Mouse (Mus musculus) forebrain, embryonic 10.5 days (tissue): ENCODE results near the gene Jade3. TPM values are rescaled to one million over a fixed set of nuclear protein-coding genes. Genes with fewer than 3 reads are reported as not detected.

Source experiments
- DNase-seq: peaks from one replicate; pipeline ENCODE4 v3.0.0-alpha.2; 2017; ENCODE audit warnings: low spot score; ENCODE audit errors: extremely low spot score
- H3K27ac ChIP-seq: fragments of 300-500 bp; sonication (generic); 2 replicates; pipeline ENCODE4 v1.5.1; 2016; ENCODE audit warnings: mild to moderate bottlenecking
- H3K27me3 ChIP-seq: fragments of 300-500 bp; sonication (generic); 2 replicates; pipeline ENCODE4 v1.6.1; 2016; ENCODE audit warnings: mild to moderate bottlenecking; ENCODE audit not compliant: poor library complexity, severe bottlenecking
- H3K36me3 ChIP-seq: fragments of 300-500 bp; sonication (generic); replicated peaks from 2 replicates; pipeline ENCODE4 v1.6.1; 2016; ENCODE audit warnings: mild to moderate bottlenecking, moderate library complexity
- H3K4me1 ChIP-seq: fragments of 300-500 bp; sonication (generic); 2 replicates; pipeline ENCODE4 v1.6.1; 2016
- H3K4me3 ChIP-seq: fragments of 300-500 bp; sonication (generic); 2 replicates; pipeline ENCODE4 v1.5.1; 2016; ENCODE audit warnings: mild to moderate bottlenecking, moderate library complexity
- H3K9me3 ChIP-seq: fragments of 300-500 bp; sonication (generic); 2 replicates; pipeline ENCODE4 v1.6.1; 2016; ENCODE audit warnings: mild to moderate bottlenecking, moderate library complexity
- WGBS: fragments of 180-500 bp; shearing (Covaris S2); methylation state at CpG from one replicate; pipeline ENCODE4 v1.1.7; 2016; 5-methylcytosine and 5-hydroxymethylcytosine counted together
- polyA plus RNA-seq: library from polyadenylated mRNA; unstranded; fragments of >200 nt; fragmentation: Nextera tagmentation; extraction: Ambion mirVana; gene quantifications from 2 replicates; pipeline ENCODE4 v1.2.1, GENCODE M21; 2016

The Jade3 gene
- polyA plus RNA-seq, 1 experiment from 2014 or later = 11.3 TPM

DNA sequence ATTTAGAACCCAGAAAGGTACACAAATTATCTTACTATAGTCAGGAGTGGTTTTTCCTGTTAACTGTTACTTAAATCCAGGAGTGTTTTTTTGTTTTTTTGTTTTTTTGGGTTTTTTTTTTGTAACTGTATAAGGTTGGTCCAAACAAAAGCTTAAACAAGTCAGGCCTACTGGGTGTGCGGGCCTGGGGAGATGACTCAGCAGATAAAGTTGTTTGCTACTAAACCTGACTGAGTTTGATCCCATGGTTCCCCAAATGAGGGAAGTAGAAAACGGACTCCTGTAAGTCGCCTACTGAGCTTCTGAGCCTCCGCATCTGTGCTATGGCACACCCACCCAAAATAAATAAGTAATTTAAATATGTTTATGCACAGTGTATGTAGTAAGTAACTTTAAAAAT lies 6.0 kb upstream of the Jade3 start:
- Histone ChIP-seq H3K27ac (no peak overlapping the region), H3K36me3 (no peaks in the 10 kb centered on the region), H3K4me1 (no peaks in the 10 kb centered on the region), H3K9me3 (no peaks in the 10 kb centered on the region), H3K4me3 (no peak overlapping the region), H3K27me3 (no peaks in the 10 kb centered on the region)
- DNase-seq = no peak
- 86% methylated on average over 4 of the region's 4 CpGs for WGBS

DNA sequence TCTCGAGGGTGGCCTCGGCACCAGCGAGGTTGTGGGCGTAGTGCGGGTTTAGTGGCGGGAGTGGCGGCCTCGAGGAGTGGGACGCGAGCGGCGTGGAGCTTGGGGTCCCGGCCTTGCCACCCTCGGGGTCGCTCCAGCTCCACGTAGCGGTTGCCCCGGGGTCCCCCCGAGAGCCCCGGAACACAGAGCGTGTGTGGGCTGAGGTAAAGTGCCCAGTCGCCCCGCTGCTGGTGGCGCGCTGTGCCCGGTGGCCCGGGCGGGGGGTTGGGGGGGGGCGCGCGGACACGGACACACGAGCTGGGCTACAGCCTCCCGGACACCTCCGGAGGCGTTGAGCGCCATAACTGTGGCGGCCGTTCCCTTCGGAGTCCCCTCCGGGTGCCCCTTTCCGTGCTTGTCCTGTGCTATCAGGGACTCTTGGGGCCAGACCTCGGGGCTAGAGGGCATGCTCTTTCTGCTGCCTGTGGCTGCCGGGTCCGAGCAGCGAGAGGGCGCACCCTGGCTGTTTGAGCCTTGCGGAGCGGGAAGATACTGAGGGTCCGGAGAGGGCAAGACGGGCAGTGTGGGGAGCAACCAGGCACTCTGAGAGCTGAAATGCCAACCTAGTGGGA lies 456 bp downstream of the Jade3 start:
- peaks cover 8% of the 10 kb centered on the region for H3K9me3 ChIP-seq
- H3K4me3 ChIP-seq = peak overlapping the region; percentile 70
- H3K27me3 ChIP-seq = no peaks in the 10 kb centered on the region
- H3K27ac ChIP-seq = peak overlapping the region; percentile 92
- DNase-seq = peak; percentile 26
- H3K36me3 ChIP-seq = peaks cover 20% of the 10 kb centered on the region
- WGBS = 16% methylated on average over 46 of the region's 51 CpGs
- peaks cover 7% of the 10 kb centered on the region; the same call in 1 of the 2 replicates for H3K4me1 ChIP-seq

- Histone ChIP-seq H3K27ac (no peak overlapping the region), H3K36me3 (peaks cover 9% of the 10 kb centered on the region; the same call in 1 of the 2 replicates), H3K4me3 (no peak overlapping the region), H3K4me1 (no peaks in the 10 kb centered on the region), H3K27me3 (no peaks in the 10 kb centered on the region), H3K9me3 (no peaks in the 10 kb centered on the region)
- DNase-seq = no peak
- WGBS = 80% methylated on average over 2 of the region's 2 CpGs
These were observed 57.7 kb downstream of the Jade3 start for GRCm38 (mm10) chrX:20483213-20483612.

DNA sequence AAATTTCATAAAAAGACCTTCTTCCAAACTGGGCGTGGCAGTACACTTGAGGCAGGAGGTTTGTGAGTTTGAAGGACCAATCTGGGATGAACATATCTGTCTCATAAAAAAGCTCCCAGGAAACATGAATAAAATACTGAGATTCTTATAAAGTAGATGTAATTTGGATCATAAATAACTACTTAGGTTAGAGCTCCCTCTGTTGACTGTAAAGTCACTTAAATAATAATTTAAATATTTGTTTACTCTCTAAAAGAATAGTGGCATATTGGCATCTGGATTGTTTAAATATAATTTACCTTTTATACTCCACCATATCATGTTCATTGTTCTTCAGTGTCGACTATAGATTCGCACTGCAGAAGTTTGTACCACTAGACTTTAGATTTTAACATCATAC lies 72.2 kb downstream of the Jade3 start:
- no peak overlapping the region for H3K27ac ChIP-seq
- no peak overlapping the region for H3K4me3 ChIP-seq
- H3K9me3 ChIP-seq = no peaks in the 10 kb centered on the region
- H3K4me1 ChIP-seq = no peaks in the 10 kb centered on the region
- no peak for DNase-seq
- 94% methylated on average over 3 of the region's 3 CpGs for WGBS
- no peaks in the 10 kb centered on the region for H3K27me3 ChIP-seq
- peaks cover 23% of the 10 kb centered on the region for H3K36me3 ChIP-seq

DNA sequence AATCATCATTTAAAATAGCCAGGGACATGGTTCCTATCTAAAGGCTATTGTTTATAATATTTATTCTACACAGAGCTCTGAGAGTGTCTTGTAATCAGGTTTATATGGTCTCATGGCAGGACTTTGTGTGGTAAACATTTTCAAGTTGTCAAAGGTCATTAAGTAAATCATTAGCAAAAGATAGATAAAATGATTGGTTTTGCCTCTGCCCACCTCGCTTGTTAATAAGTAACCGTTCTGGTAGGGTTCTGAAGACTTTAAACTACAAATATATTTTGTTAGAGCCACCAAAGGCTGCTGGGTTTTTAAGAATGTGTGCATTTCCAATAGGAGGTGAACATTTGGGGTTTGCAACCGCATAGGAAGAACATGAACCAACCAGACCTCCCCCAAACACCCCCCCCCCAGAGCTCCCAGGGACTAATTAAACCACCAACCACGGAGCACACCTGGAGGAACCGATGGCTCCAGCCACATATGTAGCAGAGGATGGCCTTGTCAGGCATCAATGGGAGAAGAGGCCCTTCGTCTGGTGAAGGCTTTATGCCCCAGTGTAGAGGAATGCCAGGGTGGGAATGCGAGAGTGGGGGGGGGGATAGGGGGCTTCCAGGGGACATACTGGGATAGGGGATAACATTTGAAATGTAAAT lies 94.9 kb downstream of the Jade3 start:
- DNase-seq = no peak
- WGBS = 86% methylated on average over 7 of the region's 7 CpGs
- H3K4me1 ChIP-seq = no peaks in the 10 kb centered on the region
- no peaks in the 10 kb centered on the region for H3K9me3 ChIP-seq
- no peaks in the 10 kb centered on the region for H3K27me3 ChIP-seq
- H3K4me3 ChIP-seq = no peak overlapping the region
- H3K36me3 ChIP-seq = peaks cover 24% of the 10 kb centered on the region
- no peak overlapping the region for H3K27ac ChIP-seq

GRCm38 (mm10) chrX:20521578-20521977 lies 96.1 kb downstream of the Jade3 start:
- peaks cover 14% of the 10 kb centered on the region for H3K36me3 ChIP-seq
- no peak for DNase-seq
- H3K27me3 ChIP-seq = no peaks in the 10 kb centered on the region
- H3K4me3 ChIP-seq = no peak overlapping the region
- no peaks in the 10 kb centered on the region for H3K9me3 ChIP-seq
- no peak overlapping the region for H3K27ac ChIP-seq
- no peaks in the 10 kb centered on the region for H3K4me1 ChIP-seq

DNA sequence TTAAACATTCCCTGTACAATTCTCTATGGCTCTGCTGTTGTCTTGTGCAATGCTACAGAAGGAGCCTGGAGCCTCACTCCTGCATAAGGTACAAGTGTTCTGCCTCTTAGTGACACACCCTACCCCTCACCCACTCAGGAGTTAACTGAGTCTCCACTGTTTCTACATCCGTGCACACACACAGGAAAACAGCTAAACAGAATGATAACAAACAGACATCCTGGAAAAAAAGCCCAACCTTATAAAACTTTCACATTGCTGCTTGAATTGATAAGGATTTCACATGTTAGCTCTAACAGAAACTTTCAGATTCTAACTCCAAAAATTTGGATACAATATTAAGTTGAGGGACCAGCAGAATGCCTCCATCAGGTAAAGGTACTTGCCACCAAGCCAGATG lies 107.1 kb downstream of the Jade3 start:
- H3K4me3 ChIP-seq = no peak overlapping the region
- no peak overlapping the region for H3K27ac ChIP-seq
- no peaks in the 10 kb centered on the region for H3K36me3 ChIP-seq
- no peaks in the 10 kb centered on the region for H3K27me3 ChIP-seq
- no peak for DNase-seq
- WGBS = 70% methylated on average over 1 of the region's 1 CpGs
- H3K4me1 ChIP-seq = no peaks in the 10 kb centered on the region
- no peaks in the 10 kb centered on the region for H3K9me3 ChIP-seq

DNA sequence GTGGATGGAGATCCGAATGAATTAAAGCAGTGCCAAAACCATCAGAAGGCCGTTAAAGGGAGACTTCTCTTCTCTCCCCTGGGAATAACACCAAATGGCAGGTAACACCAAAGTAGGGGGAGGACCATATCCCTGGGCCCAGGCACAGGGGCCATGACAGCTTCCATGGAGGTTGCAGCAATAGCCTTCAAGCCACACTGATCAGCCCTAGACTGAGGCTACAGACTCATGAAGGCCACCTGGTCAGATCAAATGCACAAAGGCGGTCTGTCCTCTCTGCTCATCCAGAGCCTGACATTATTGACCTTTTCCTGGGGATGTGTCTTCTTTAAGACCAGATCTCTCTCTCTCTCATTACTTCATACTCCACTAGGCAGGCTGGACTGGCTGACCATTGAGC lies 118.4 kb downstream of the Jade3 start:
- H3K27ac ChIP-seq = no peak overlapping the region
- DNase-seq = no peak
- H3K4me1 ChIP-seq = peaks cover 7% of the 10 kb centered on the region; the same call in 1 of the 2 replicates
- no peaks in the 10 kb centered on the region for H3K27me3 ChIP-seq
- no peak overlapping the region for H3K4me3 ChIP-seq
- H3K9me3 ChIP-seq = no peaks in the 10 kb centered on the region
- 94% methylated on average over 3 of the region's 3 CpGs for WGBS
- no peaks in the 10 kb centered on the region for H3K36me3 ChIP-seq

DNA sequence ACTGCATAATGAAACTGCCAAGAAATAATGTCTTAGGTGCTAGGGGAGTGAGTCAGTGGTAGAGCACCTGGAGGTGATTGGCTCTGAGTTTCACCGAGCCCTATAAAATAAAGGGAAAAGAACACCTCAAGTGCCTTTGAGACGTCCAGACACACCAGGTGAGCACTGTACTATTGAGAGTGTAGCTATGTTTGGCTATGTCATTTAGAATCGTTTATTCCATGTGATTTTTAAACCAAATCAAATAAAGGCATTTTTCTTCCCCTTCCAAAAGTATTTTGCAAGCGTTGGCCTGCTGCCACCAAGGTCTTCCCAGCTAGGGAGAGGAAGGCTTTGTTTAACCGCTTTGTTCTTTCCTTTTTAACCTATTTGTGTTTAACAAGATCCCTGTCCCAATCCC lies 122.1 kb downstream of the Jade3 start:
- H3K36me3 ChIP-seq = no peaks in the 10 kb centered on the region
- no peak for DNase-seq
- peak overlapping the region; percentile 47; the same call in 1 of the 2 replicates for H3K4me3 ChIP-seq
- WGBS = 61% methylated on average over 5 of the region's 5 CpGs
- no peaks in the 10 kb centered on the region for H3K27me3 ChIP-seq
- H3K27ac ChIP-seq = no peak overlapping the region
- H3K9me3 ChIP-seq = no peaks in the 10 kb centered on the region
- H3K4me1 ChIP-seq = peaks cover 7% of the 10 kb centered on the region; the same call in 1 of the 2 replicates

- 15% methylated on average over 24 of the region's 24 CpGs for WGBS
- Histone ChIP-seq H3K27ac (peak overlapping the region; percentile 68), H3K4me3 (peak overlapping the region; percentile 47)
These were observed 122.8 kb downstream of the Jade3 start for GRCm38 (mm10) chrX:20548011-20548879.

GRCm38 (mm10) chrX:20548880-20549440 lies 123.5 kb downstream of the Jade3 start:
- H3K4me3 ChIP-seq = peak overlapping the region; percentile 47; the same call in 1 of the 2 replicates

More at GRCm38 (mm10) chrX:20548011-20548879, 122.8 kb downstream of the Jade3 start:
- Histone ChIP-seq H3K36me3 (no peaks in the 10 kb centered on the region), H3K9me3 (no peaks in the 10 kb centered on the region), H3K4me1 (peaks cover 7% of the 10 kb centered on the region; the same call in 1 of the 2 replicates), H3K27me3 (no peaks in the 10 kb centered on the region)
- DNase-seq = peak; percentile 14

DNA sequence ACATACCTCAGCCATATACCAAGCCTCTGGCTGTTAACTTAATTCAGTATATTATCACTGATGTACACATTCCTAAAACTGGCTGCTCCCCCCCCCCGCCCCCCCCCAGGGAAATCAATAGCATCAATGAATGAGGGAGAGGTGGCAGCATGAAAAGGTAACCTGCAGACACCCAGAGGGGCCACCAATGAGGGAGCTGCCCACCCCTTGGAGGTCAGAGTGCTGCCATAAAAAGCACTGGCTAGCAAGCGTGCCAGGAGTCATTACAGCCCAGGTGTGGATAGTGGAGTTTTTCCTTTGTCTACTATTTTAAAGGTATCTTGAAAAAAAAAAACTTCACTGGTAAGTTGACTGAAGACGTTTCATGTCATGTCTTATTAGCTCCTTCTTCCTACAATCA lies 124.0 kb downstream of the Jade3 start, which contains the start of gene Rgn:
TSS of gene Rgn (plus strand) at position 256 of the 400 bp plus-strand sequence.
- H3K27me3 ChIP-seq = no peaks in the 10 kb centered on the region
- H3K9me3 ChIP-seq = no peaks in the 10 kb centered on the region
- H3K36me3 ChIP-seq = no peaks in the 10 kb centered on the region
- H3K27ac ChIP-seq = no peak within 1 kb of the TSS
- H3K4me1 ChIP-seq = peaks cover 7% of the 10 kb centered on the region; the same call in 1 of the 2 replicates
- peak within 1 kb of the TSS; percentile 47 for H3K4me3 ChIP-seq
- 73% methylated on average over 3 of the region's 3 CpGs for WGBS
- DNase-seq = no peak

More at GRCm38 (mm10) chrX:20548880-20549440, 123.5 kb downstream of the Jade3 start:
- Histone ChIP-seq H3K4me1 (peaks cover 7% of the 10 kb centered on the region; the same call in 1 of the 2 replicates), H3K36me3 (no peaks in the 10 kb centered on the region), H3K27me3 (no peaks in the 10 kb centered on the region), H3K27ac (no peak overlapping the region), H3K9me3 (no peaks in the 10 kb centered on the region)
- 45% methylated on average over 1 of the region's 1 CpGs for WGBS
- no peak for DNase-seq
